Mouse (Mus musculus) hindbrain, postnatal 0 days (tissue): ENCODE measurements around the gene Cd86. TPM values are rescaled to one million over a fixed set of nuclear protein-coding genes. Genes with fewer than 3 reads are reported as not detected.

ENCODE experiments used
- ATAC-seq: fragments of 200-750 bp; cut with Nextera tagmentation; 2 replicates; pipeline ENCODE4 v1.8.0; 2017; ENCODE audit warnings: mild to moderate bottlenecking, moderate TSS enrichment, moderate library complexity
- DNase-seq: peaks from one replicate; pipeline ENCODE4 v3.0.0-alpha.2; 2015; ENCODE audit warnings: low spot score
- H3K27ac ChIP-seq: fragments of 300-500 bp; sonication (generic); 2 replicates; pipeline ENCODE4 v1.5.1; 2014; ENCODE audit warnings: mild to moderate bottlenecking
- H3K27me3 ChIP-seq: fragments of 300-500 bp; sonication (generic); 2 replicates; pipeline ENCODE4 v1.6.1; 2014; ENCODE audit warnings: low read length, mixed read lengths; ENCODE audit not compliant: insufficient read depth
- H3K36me3 ChIP-seq: fragments of 300-500 bp; sonication (generic); 2 replicates; pipeline ENCODE4 v1.6.1; 2014; ENCODE audit warnings: low read length, mixed read lengths; ENCODE audit not compliant: insufficient read depth
- H3K4me1 ChIP-seq: fragments of 300-500 bp; sonication (generic); 2 replicates; pipeline ENCODE4 v1.6.1; 2014; ENCODE audit warnings: antibody characterized with exemption, low read length, mixed read lengths; ENCODE audit not compliant: insufficient read depth
- H3K4me2 ChIP-seq: fragments of 300-500 bp; sonication (generic); 2 replicates; pipeline ENCODE4 v1.6.1; 2014; ENCODE audit warnings: low read depth, mild to moderate bottlenecking, low read length, moderate library complexity, mixed read lengths
- H3K4me3 ChIP-seq: fragments of 300-500 bp; sonication (generic); 2 replicates; pipeline ENCODE4 v1.5.1; 2014; ENCODE audit warnings: low read length
- H3K9ac ChIP-seq: fragments of 300-500 bp; sonication (generic); replicated peaks from 2 replicates; pipeline ENCODE4 v1.6.1; 2014; ENCODE audit warnings: mild to moderate bottlenecking, low read length, moderate library complexity, mixed read lengths
- H3K9me3 ChIP-seq: fragments of 300-500 bp; sonication (generic); 2 replicates; pipeline ENCODE4 v1.6.1; 2016; ENCODE audit warnings: low read length, mixed read lengths
- CTCF ChIP-seq: IDR thresholded peaks from 2 replicates; pipeline ENCODE4 v1.5.1; 2016; ENCODE audit warnings: antibody characterized with exemption, control low read depth, low read depth
- WGBS: fragments of 180-500 bp; shearing (Covaris S2); extraction: QIAGEN DNeasy Blood & Tissue Kit; methylation state at CpG from one replicate; pipeline ENCODE4 v1.1.7; 2014; 5-methylcytosine and 5-hydroxymethylcytosine counted together
- polyA plus RNA-seq: library from polyadenylated mRNA; unstranded; fragments of >200 nt; fragmentation: Nextera tagmentation; extraction: Ambion mirVana; gene quantifications from 2 replicates; pipeline ENCODE4 v1.2.1, GENCODE M21; 2015
- total RNA-seq: library from RNA; depleted of rRNA; stranded (reverse); fragments of >200 nt; gene quantifications from 2 replicates; pipeline ENCODE4 v1.2.3, GENCODE M21; 2014

Cd86 gene
- total and polyA plus RNA-seq, 2 experiments from 2014 or later = 0.58 to 2.1 TPM

- H3K4me2 ChIP-seq = no peak overlapping the region
- no peaks in the 10 kb centered on the region for H3K4me1 ChIP-seq
- H3K4me3 ChIP-seq = no peak overlapping the region
- ATAC-seq (no peak), DNase-seq (no peak)
- no peaks in the 10 kb centered on the region for H3K36me3 ChIP-seq
- no peak for TF ChIP-seq CTCF
- no peak overlapping the region for H3K27ac ChIP-seq
- WGBS = 93% methylated on average over 2 of the region's 2 CpGs
- no peaks in the 10 kb centered on the region for H3K9me3 ChIP-seq
- no peak overlapping the region for H3K9ac ChIP-seq
- no peaks in the 10 kb centered on the region for H3K27me3 ChIP-seq
Measured at GRCm38 (mm10) chr16:36634421-36634820, 31.5 kb downstream of the Cd86 start.

GRCm38 (mm10) chr16:36632229-36632628 is 33.7 kb downstream of the Cd86 start:
- Histone ChIP-seq H3K36me3 (no peaks in the 10 kb centered on the region), H3K4me3 (no peak overlapping the region), H3K27me3 (no peaks in the 10 kb centered on the region), H3K9ac (no peak overlapping the region), H3K4me2 (no peak overlapping the region), H3K27ac (no peak overlapping the region), H3K9me3 (no peaks in the 10 kb centered on the region), H3K4me1 (no peaks in the 10 kb centered on the region)
- ATAC-seq = no peak
- DNase-seq = no peak
- 92% methylated on average over 8 of the region's 8 CpGs for WGBS
- TF ChIP-seq CTCF = no peak

GRCm38 (mm10) chr16:36631607-36632006 is 34.3 kb downstream of the Cd86 start:
- 86% methylated on average over 5 of the region's 5 CpGs for WGBS

GRCm38 (mm10) chr16:36627740-36628139 is 38.1 kb downstream of the Cd86 start:
- 84% methylated on average over 1 of the region's 1 CpGs for WGBS

More at GRCm38 (mm10) chr16:36631607-36632006, 34.3 kb downstream of the Cd86 start:
- H3K4me1 ChIP-seq = no peaks in the 10 kb centered on the region
- no peaks in the 10 kb centered on the region for H3K9me3 ChIP-seq
- H3K27ac ChIP-seq = no peak overlapping the region
- DNase-seq (no peak), ATAC-seq (no peak)
- no peaks in the 10 kb centered on the region for H3K27me3 ChIP-seq
- H3K4me3 ChIP-seq = no peak overlapping the region
- TF ChIP-seq CTCF = no peak
- H3K9ac ChIP-seq = no peak overlapping the region
- no peaks in the 10 kb centered on the region for H3K36me3 ChIP-seq
- H3K4me2 ChIP-seq = no peak overlapping the region

GRCm38 (mm10) chr16:36626567-36627197 is 39.2 kb downstream of the Cd86 start:
- Histone ChIP-seq H3K4me2 (no peak overlapping the region), H3K9ac (no peak overlapping the region), H3K4me3 (no peak overlapping the region), H3K9me3 (no peaks in the 10 kb centered on the region), H3K27ac (no peak overlapping the region), H3K36me3 (no peaks in the 10 kb centered on the region), H3K4me1 (no peaks in the 10 kb centered on the region), H3K27me3 (no peaks in the 10 kb centered on the region)
- ATAC-seq (no peak), DNase-seq (no peak)
- 89% methylated on average over 5 of the region's 5 CpGs for WGBS
- TF ChIP-seq CTCF = no peak

More at GRCm38 (mm10) chr16:36627740-36628139, 38.1 kb downstream of the Cd86 start:
- Histone ChIP-seq H3K27ac (no peak overlapping the region), H3K9ac (no peak overlapping the region), H3K4me2 (no peak overlapping the region), H3K27me3 (no peaks in the 10 kb centered on the region), H3K36me3 (no peaks in the 10 kb centered on the region), H3K9me3 (no peaks in the 10 kb centered on the region), H3K4me1 (no peaks in the 10 kb centered on the region), H3K4me3 (no peak overlapping the region)
- ATAC-seq (no peak), DNase-seq (no peak)
- no peak for TF ChIP-seq CTCF

GRCm38 (mm10) chr16:36625909-36626308 is 40.0 kb downstream of the Cd86 start:
- Histone ChIP-seq H3K9me3 (no peaks in the 10 kb centered on the region), H3K36me3 (no peaks in the 10 kb centered on the region), H3K27ac (no peak overlapping the region), H3K9ac (no peak overlapping the region), H3K4me3 (no peak overlapping the region), H3K4me1 (no peaks in the 10 kb centered on the region), H3K4me2 (no peak overlapping the region), H3K27me3 (no peaks in the 10 kb centered on the region)
- WGBS = 97% methylated on average over 1 of the region's 1 CpGs
- TF ChIP-seq CTCF = no peak
- DNase-seq (no peak), ATAC-seq (no peak)

GRCm38 (mm10) chr16:36622320-36622719 is 43.6 kb downstream of the Cd86 start:
- no peak overlapping the region for H3K27ac ChIP-seq
- no peak overlapping the region for H3K4me3 ChIP-seq
- H3K27me3 ChIP-seq = no peaks in the 10 kb centered on the region
- ATAC-seq (no peak), DNase-seq (peak; percentile 33)
- no peaks in the 10 kb centered on the region for H3K36me3 ChIP-seq
- H3K9ac ChIP-seq = no peak overlapping the region
- WGBS = 84% methylated on average over 3 of the region's 3 CpGs
- no peak overlapping the region for H3K4me2 ChIP-seq
- H3K9me3 ChIP-seq = no peaks in the 10 kb centered on the region
- no peaks in the 10 kb centered on the region for H3K4me1 ChIP-seq
- peak; percentile 32; the same call in 1 of the 2 replicates for TF ChIP-seq CTCF
